Mouse (Mus musculus) thymus, adult 2 months (tissue): ENCODE data around the gene Cmss1. TPM values are rescaled to one million over a fixed set of nuclear protein-coding genes. Genes with fewer than 3 reads are reported as not detected.
"Not testable (repeated sequence)": the region's sequence is repeated elsewhere in the genome, so short reads cannot be mapped to it uniquely, and the experiment has no call there.

Experiments used
- DNase-seq: peaks from one replicate; pipeline ENCODE4 v3.0.0; 2021
- H3K27ac ChIP-seq: fragments of 200-500 bp; 2 replicates; pipeline ENCODE4 v1.5.1; 2012; ENCODE audit warnings: low read length, control low read depth; ENCODE audit not compliant: control insufficient read depth, insufficient read depth
- H3K27me3 ChIP-seq: fragments of 200-500 bp; 2 replicates; pipeline ENCODE4 v1.6.1; 2012; ENCODE audit warnings: mild to moderate bottlenecking, low read length, moderate library complexity, mixed read lengths; ENCODE audit not compliant: control insufficient read depth, insufficient read depth
- H3K36me3 ChIP-seq: fragments of 200-500 bp; 2 replicates; pipeline ENCODE4 v1.6.1; 2012; ENCODE audit warnings: mild to moderate bottlenecking, low read length, moderate library complexity; ENCODE audit not compliant: control insufficient read depth, insufficient read depth
- H3K4me1 ChIP-seq: fragments of 200-500 bp; replicated peaks from 2 replicates; pipeline ENCODE4 v1.6.1; 2012; ENCODE audit warnings: low read length; ENCODE audit not compliant: control insufficient read depth, insufficient read depth
- H3K4me3 ChIP-seq: fragments of 200-500 bp; 2 replicates; pipeline ENCODE4 v1.5.1; 2012; ENCODE audit warnings: mild to moderate bottlenecking, low read length, control low read depth, moderate library complexity; ENCODE audit not compliant: control insufficient read depth, insufficient read depth
- CTCF ChIP-seq: fragments of 200-500 bp; IDR thresholded peaks from 2 replicates; pipeline ENCODE4 v1.5.1; 2012; ENCODE audit warnings: mild to moderate bottlenecking, control low read depth, low read length, moderate library complexity, borderline replicate concordance; ENCODE audit not compliant: control insufficient read depth, poor library complexity, insufficient read depth; ENCODE audit errors: extremely low read depth
- POLR2A ChIP-seq: fragments of 200-500 bp; IDR thresholded peaks from 2 replicates; pipeline ENCODE4 v1.6.1; 2012; ENCODE audit warnings: mild to moderate bottlenecking, low read length, control low read depth, moderate library complexity; ENCODE audit not compliant: control insufficient read depth, poor library complexity, insufficient read depth; ENCODE audit errors: extremely low read depth
- WGBS: fragments of 180-500 bp; shearing (Covaris S2); methylation state at CpG from one replicate; pipeline ENCODE4 v1.1.7; 2018; 5-methylcytosine and 5-hydroxymethylcytosine counted together
- polyA plus RNA-seq: library from polyadenylated mRNA; depleted of rRNA; stranded (reverse); fragments of >200 nt; gene quantifications from 2 replicates; pipeline ENCODE4 v1.2.3, GENCODE M21; 2012

The Cmss1 gene
- polyA plus RNA-seq, 1 experiment = 6.2 TPM

GRCm38 (mm10) chr16:57401702-57402101 lies 205.0 kb downstream of the Cmss1 start:
- DNase-seq = no peak
- peaks cover 11% of the 10 kb centered on the region for H3K4me1 ChIP-seq
- TF ChIP-seq POLR2A (no peak), CTCF (no peak)
- H3K27ac ChIP-seq = no peak overlapping the region
- no peak overlapping the region for H3K4me3 ChIP-seq
- whole genome bisulfite sequencing = 85% methylated on average over 6 of the region's 6 CpGs
- H3K36me3 ChIP-seq = no peaks in the 10 kb centered on the region
- no peaks in the 10 kb centered on the region for H3K27me3 ChIP-seq

GRCm38 (mm10) chr16:57399566-57399965 lies 207.1 kb downstream of the Cmss1 start:
- 15% methylated on average over 10 of the region's 10 CpGs for WGBS
- Histone ChIP-seq H3K36me3 (no peaks in the 10 kb centered on the region), H3K27me3 (no peaks in the 10 kb centered on the region), H3K27ac (no peak overlapping the region), H3K4me3 (no peak overlapping the region), H3K4me1 (peaks cover 11% of the 10 kb centered on the region)
- TF ChIP-seq POLR2A (no peak), CTCF (no peak)
- peak; percentile 16 for DNase-seq

GRCm38 (mm10) chr16:57398387-57399214 lies 208.1 kb downstream of the Cmss1 start:
- no peaks in the 10 kb centered on the region for H3K36me3 ChIP-seq
- H3K4me3 ChIP-seq = no peak overlapping the region
- H3K27ac ChIP-seq = no peak overlapping the region
- 52% methylated on average over 18 of the region's 18 CpGs for WGBS
- DNase-seq = peak; percentile 69
- TF ChIP-seq CTCF = no peak
- TF ChIP-seq POLR2A = no peak
- peaks cover 11% of the 10 kb centered on the region for H3K4me1 ChIP-seq
- H3K27me3 ChIP-seq = no peaks in the 10 kb centered on the region

GRCm38 (mm10) chr16:57397845-57398244 lies 208.8 kb downstream of the Cmss1 start:
- Histone ChIP-seq H3K36me3 (no peaks in the 10 kb centered on the region), H3K27ac (no peak overlapping the region), H3K27me3 (no peaks in the 10 kb centered on the region), H3K4me1 (peaks cover 7% of the 10 kb centered on the region), H3K4me3 (no peak overlapping the region)
- TF ChIP-seq POLR2A (no peak), CTCF (no peak)
- DNase-seq = no peak
- 92% methylated on average over 6 of the region's 6 CpGs for WGBS

GRCm38 (mm10) chr16:57396249-57396648 lies 210.4 kb downstream of the Cmss1 start:
- DNase-seq = no peak
- no peak overlapping the region for H3K4me3 ChIP-seq
- WGBS = 43% methylated on average over 6 of the region's 6 CpGs
- no peaks in the 10 kb centered on the region for H3K27me3 ChIP-seq
- TF ChIP-seq CTCF = no peak
- no peak for TF ChIP-seq POLR2A
- H3K36me3 ChIP-seq = no peaks in the 10 kb centered on the region
- no peak overlapping the region for H3K27ac ChIP-seq
- H3K4me1 ChIP-seq = peaks cover 7% of the 10 kb centered on the region; the same call in 1 of the 2 replicates

GRCm38 (mm10) chr16:57393161-57393560 lies 213.5 kb downstream of the Cmss1 start:
- H3K27me3 ChIP-seq = no peaks in the 10 kb centered on the region
- TF ChIP-seq POLR2A (no peak), CTCF (no peak)
- no peak overlapping the region for H3K27ac ChIP-seq
- no peak overlapping the region for H3K4me3 ChIP-seq
- no peaks in the 10 kb centered on the region for H3K4me1 ChIP-seq
- WGBS = 72% methylated on average over 11 of the region's 11 CpGs
- no peak for DNase-seq
- H3K36me3 ChIP-seq = no peaks in the 10 kb centered on the region

- Histone ChIP-seq H3K4me3 (no peak overlapping the region), H3K36me3 (no peaks in the 10 kb centered on the region), H3K4me1 (no peaks in the 10 kb centered on the region), H3K27me3 (no peaks in the 10 kb centered on the region), H3K27ac (no peak overlapping the region)
- no peak for DNase-seq
- 85% methylated on average over 2 of the region's 2 CpGs for WGBS
- TF ChIP-seq CTCF = no peak
- no peak for TF ChIP-seq POLR2A
Observed at GRCm38 (mm10) chr16:57392461-57392860, 214.2 kb downstream of the Cmss1 start.

GRCm38 (mm10) chr16:57391171-57391570 lies 215.5 kb downstream of the Cmss1 start:
- H3K27me3 ChIP-seq, H3K27ac ChIP-seq, DNase-seq, H3K4me1 ChIP-seq, H3K36me3 ChIP-seq, H3K4me3 ChIP-seq: not testable (repeated sequence)
- 38% methylated on average over 28 of the region's 39 CpGs for WGBS
